Mouse (Mus musculus): Measurements from ENCODE around the gene Ttc17. TPM values are rescaled to one million over a fixed set of nuclear protein-coding genes. Genes with fewer than 3 reads are reported as not detected.

The Ttc17 gene
- polyA plus RNA-seq, 1 experiment from 2014 or later: 18.1 TPM

DNA sequence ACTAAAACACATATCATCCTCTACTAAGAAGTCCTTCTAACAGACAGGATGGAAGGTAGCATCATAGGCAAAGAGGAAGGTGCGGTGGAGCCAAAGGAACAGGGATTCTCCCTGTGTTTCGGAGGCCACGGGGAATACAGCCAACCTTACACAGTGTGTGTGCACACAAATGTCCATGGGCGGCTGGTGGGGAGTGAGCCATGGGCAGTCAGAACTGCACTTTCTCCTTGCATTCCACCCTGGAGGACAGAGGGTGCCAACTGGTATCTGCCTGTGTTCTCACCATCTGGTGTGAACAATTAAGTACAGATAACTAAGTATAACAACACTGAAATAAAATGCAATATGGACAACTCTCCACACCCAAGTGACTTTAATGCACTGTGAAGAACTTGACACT, 61.9 kb downstream of the Ttc17 start:
- Histone ChIP-seq H3K4me3 (ENCODE audit: low read depth, low read length) (no peak overlapping the region), H3K27me3 (ENCODE audit: insufficient read depth, low read length) (no peaks in the 10 kb centered on the region), H3K27ac (ENCODE audit: low read depth) (no peak overlapping the region), H3K4me1 (ENCODE audit: insufficient read depth) (no peaks in the 10 kb centered on the region), H3K9ac (no peak overlapping the region), H3K4me2 (no peak overlapping the region), H3K9me3 (ENCODE audit: low read depth, low read length) (no peaks in the 10 kb centered on the region), H3K36me3 (ENCODE audit: insufficient read depth) (peaks cover 27% of the 10 kb centered on the region)
- ATAC-seq (ENCODE audit: insufficient read depth) (no peak), DNase-seq (no peak)
- TF ChIP-seq CTCF (IDR thresholded peaks at IDR 0.05; ENCODE audit: low read depth): no peak
- 95% methylated on average over 4 of the region's 4 CpGs for WGBS

DNA sequence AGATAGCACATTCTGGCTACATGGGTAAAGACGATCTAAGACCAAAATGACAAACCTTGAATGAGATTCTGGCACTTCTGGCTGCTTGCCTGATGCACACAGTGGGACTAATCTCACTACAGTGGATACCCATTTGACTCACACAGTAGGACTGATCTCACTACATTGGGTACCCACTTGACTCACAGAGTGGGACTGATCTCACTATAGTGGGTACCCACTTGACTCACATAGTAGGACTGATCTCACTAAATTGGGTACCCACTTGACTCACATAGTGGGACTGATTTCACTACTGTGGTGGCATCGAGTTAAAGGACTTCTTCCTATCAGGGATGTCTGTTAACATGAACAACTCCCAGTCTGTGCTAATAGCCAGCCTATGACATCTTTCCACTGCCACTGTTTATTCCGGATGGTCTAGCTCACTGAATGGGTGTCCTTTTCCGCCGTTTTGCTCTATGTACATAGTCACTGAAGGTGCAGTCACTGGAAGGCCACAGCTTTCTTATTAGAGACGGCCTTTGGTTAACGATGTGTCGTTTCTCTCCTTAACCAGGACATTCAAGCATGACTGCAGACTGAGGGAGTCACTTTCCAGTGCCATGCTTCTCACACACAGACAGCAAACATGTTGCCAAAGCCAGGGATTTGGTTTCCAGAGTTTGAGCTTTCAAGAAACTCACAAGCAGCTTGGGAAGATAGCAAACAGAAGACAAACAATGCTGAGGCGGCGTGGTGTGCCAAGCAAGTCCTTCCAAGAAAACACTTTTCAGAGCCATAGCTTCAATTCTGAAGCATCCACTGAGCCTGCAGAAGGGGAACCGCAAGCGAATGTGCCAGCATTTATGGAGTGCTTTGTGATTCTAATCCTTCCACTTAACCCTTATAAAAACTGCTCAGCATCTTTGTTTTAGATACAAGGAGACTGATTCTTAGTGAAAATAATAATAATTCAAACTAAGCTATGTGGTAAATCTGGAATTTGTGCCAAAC, 62.9 kb downstream of the Ttc17 start:
- no peak for TF ChIP-seq CTCF (IDR thresholded peaks at IDR 0.05; ENCODE audit: low read depth)
- no peak overlapping the region for H3K27ac ChIP-seq (ENCODE audit: low read depth)
- H3K4me1 ChIP-seq (ENCODE audit: insufficient read depth): no peaks in the 10 kb centered on the region
- H3K27me3 ChIP-seq (ENCODE audit: insufficient read depth, low read length): no peaks in the 10 kb centered on the region
- ATAC-seq (ENCODE audit: insufficient read depth) (no peak), DNase-seq (no peak)
- H3K36me3 ChIP-seq (ENCODE audit: insufficient read depth): peaks cover 24% of the 10 kb centered on the region
- H3K4me2 ChIP-seq: no peak overlapping the region
- no peaks in the 10 kb centered on the region for H3K9me3 ChIP-seq (ENCODE audit: low read depth, low read length)
- WGBS: 83% methylated on average over 12 of the region's 12 CpGs
- no peak overlapping the region for H3K9ac ChIP-seq
- H3K4me3 ChIP-seq (ENCODE audit: low read depth, low read length): no peak overlapping the region

DNA sequence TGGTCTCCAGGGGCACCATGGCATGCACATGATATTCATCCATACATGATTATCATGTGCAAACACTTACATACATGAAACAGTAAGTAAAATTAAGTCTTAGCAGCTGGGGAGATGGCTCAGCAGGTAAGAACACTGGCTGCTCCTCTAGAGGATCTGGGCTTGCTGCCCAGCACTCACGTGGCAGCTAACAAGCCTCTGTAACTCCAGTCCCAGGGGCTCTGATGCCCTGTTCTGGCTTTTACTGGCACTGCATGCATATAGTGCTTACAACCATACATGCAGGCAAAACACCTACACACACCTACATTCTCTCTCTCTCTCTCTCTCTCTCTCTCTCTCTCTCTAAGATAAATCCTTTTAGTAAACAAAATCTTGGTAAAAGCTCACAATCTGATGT, 65.7 kb downstream of the Ttc17 start:
- peaks cover 30% of the 10 kb centered on the region for H3K36me3 ChIP-seq (ENCODE audit: insufficient read depth)
- TF ChIP-seq CTCF (IDR thresholded peaks at IDR 0.05; ENCODE audit: low read depth): no peak
- 81% methylated on average over 1 of the region's 1 CpGs for WGBS
- no peak overlapping the region for H3K4me2 ChIP-seq
- no peaks in the 10 kb centered on the region for H3K4me1 ChIP-seq (ENCODE audit: insufficient read depth)
- H3K27me3 ChIP-seq (ENCODE audit: insufficient read depth, low read length): no peaks in the 10 kb centered on the region
- H3K9me3 ChIP-seq (ENCODE audit: low read depth, low read length): no peaks in the 10 kb centered on the region
- H3K4me3 ChIP-seq (ENCODE audit: low read depth, low read length): no peak overlapping the region
- DNase-seq: no peak
- no peak overlapping the region for H3K27ac ChIP-seq (ENCODE audit: low read depth)
- no peak overlapping the region for H3K9ac ChIP-seq
- ATAC-seq (ENCODE audit: insufficient read depth): no peak

DNA sequence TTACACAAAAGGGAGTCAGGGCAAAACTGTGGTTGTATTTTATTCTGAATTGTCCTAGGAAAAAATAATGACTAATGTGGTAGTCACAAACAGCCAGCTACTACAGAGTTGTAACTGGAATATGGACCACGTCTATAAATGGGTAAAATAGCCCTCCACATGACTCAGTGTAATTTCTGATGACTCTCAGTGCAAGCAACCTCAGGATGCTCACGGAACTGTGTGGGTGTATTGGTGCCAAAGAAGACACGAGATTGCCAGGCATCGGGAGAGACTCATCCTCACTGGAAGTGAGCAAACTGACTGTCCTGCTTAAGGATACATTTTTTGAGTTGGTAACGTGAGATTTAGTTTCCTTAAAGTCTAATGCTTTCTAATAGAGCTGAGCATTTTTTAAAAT, 67.0 kb downstream of the Ttc17 start:
- Histone ChIP-seq H3K4me2 (no peak overlapping the region), H3K9me3 (ENCODE audit: low read depth, low read length) (no peaks in the 10 kb centered on the region), H3K27ac (ENCODE audit: low read depth) (no peak overlapping the region), H3K9ac (no peak overlapping the region), H3K36me3 (ENCODE audit: insufficient read depth) (peaks cover 38% of the 10 kb centered on the region), H3K27me3 (ENCODE audit: insufficient read depth, low read length) (no peaks in the 10 kb centered on the region), H3K4me3 (ENCODE audit: low read depth, low read length) (no peak overlapping the region), H3K4me1 (ENCODE audit: insufficient read depth) (no peaks in the 10 kb centered on the region)
- ATAC-seq (ENCODE audit: insufficient read depth) (no peak), DNase-seq (no peak)
- 89% methylated on average over 5 of the region's 5 CpGs for WGBS
- no peak for TF ChIP-seq CTCF (IDR thresholded peaks at IDR 0.05; ENCODE audit: low read depth)

DNA sequence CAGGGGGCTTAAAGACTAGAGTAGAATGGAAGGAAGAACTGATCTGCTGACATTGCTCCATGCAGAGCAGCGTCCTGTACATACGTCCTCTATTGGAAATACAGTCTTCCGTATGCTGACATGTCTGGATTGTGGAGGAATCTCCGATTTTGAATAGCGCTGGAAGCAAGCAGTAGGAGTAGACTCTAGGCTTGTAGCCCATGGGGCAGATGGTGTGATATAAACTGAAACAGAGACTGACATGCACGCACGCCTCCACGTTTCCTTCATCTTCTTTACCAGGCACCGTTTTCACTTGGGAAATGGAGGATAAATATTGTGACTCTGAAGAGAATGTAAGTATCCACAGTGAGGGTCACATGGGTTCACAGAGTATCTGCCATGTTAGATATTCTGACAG, 70.2 kb downstream of the Ttc17 start:
- DNase-seq (no peak), ATAC-seq (ENCODE audit: insufficient read depth) (no peak)
- Histone ChIP-seq H3K4me1 (ENCODE audit: insufficient read depth) (no peaks in the 10 kb centered on the region), H3K36me3 (ENCODE audit: insufficient read depth) (peaks cover 40% of the 10 kb centered on the region), H3K9ac (no peak overlapping the region), H3K4me2 (no peak overlapping the region), H3K27ac (ENCODE audit: low read depth) (no peak overlapping the region), H3K27me3 (ENCODE audit: insufficient read depth, low read length) (no peaks in the 10 kb centered on the region), H3K4me3 (ENCODE audit: low read depth, low read length) (no peak overlapping the region), H3K9me3 (ENCODE audit: low read depth, low read length) (no peaks in the 10 kb centered on the region)
- no peak for TF ChIP-seq CTCF (IDR thresholded peaks at IDR 0.05; ENCODE audit: low read depth)
- 94% methylated on average over 9 of the region's 9 CpGs for WGBS

DNA sequence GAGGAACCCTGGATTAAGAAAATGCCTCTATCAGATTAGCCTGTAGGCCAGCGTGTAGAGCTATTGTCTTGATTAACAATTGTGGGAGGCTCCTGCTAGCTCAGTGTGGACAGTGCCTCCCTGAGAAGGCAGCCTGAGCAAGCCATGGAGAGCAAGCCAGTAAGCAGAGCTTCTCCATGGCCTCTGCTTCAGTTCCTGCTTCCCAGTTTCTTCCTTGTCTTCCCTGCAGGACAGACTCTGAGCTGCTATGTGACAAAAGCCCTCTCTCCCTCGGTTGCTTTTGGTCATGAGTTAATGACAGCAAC, 71.8 kb downstream of the Ttc17 start:
- DNase-seq (no peak), ATAC-seq (ENCODE audit: insufficient read depth) (no peak)
- no peaks in the 10 kb centered on the region for H3K4me1 ChIP-seq (ENCODE audit: insufficient read depth)
- no peaks in the 10 kb centered on the region for H3K27me3 ChIP-seq (ENCODE audit: insufficient read depth, low read length)
- H3K9ac ChIP-seq: no peak overlapping the region
- peaks cover 44% of the 10 kb centered on the region for H3K36me3 ChIP-seq (ENCODE audit: insufficient read depth)
- TF ChIP-seq CTCF (IDR thresholded peaks at IDR 0.05; ENCODE audit: low read depth): no peak
- no peak overlapping the region for H3K27ac ChIP-seq (ENCODE audit: low read depth)
- H3K9me3 ChIP-seq (ENCODE audit: low read depth, low read length): no peaks in the 10 kb centered on the region
- 51% methylated on average over 2 of the region's 2 CpGs for WGBS
- H3K4me2 ChIP-seq: no peak overlapping the region
- H3K4me3 ChIP-seq (ENCODE audit: low read depth, low read length): no peak overlapping the region

DNA sequence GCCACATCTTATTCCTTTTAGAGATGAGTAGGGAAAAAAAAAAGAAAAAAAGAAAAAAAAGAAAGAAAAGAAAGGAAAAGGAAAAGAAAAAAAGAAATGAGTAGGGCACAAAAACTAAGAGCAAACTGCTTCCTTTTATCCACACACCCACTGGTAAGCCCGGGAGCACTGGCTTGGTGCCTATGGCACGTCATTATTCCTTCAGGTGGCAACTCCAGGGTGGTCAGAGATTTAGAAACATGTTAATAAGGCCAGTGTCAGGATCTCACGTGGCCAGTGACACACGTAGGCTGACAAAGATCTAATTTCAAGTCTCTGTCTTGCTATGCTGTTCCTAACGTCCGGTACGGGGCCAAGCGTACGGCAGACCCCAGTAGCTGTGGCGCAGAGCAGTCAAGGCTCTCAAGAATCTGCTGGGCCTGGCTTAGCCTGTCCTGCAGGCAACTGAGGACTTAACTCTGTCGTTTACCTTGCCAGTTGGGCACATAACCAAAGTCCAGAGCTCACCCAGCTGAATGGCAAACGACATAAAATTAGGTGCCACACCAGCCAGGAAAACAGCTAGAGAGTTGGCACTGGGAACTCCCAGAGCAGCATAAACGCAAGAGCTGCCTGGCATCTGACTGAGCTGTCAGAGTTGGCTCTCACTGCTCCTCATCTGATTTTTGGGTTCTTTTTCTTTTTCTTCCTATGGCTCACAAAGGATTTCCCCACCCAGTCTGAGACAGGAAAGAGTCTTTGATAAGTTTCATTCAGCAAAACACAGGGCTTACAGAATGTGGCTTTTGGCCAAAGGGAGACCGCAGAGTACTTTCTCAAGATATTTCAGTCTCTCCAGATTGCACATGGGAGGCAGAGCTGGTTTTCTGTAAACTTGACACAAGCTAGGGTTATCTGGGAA, 72.4 kb downstream of the Ttc17 start:
- WGBS: 78% methylated on average over 14 of the region's 14 CpGs
- no peak overlapping the region for H3K4me3 ChIP-seq (ENCODE audit: low read depth, low read length)
- H3K9me3 ChIP-seq (ENCODE audit: low read depth, low read length): no peaks in the 10 kb centered on the region
- ATAC-seq (ENCODE audit: insufficient read depth) (no peak), DNase-seq (peak; percentile 40)
- peak overlapping the region; percentile 6; the same call in 1 of the 2 replicates for H3K27ac ChIP-seq (ENCODE audit: low read depth)
- H3K36me3 ChIP-seq (ENCODE audit: insufficient read depth): peaks cover 50% of the 10 kb centered on the region
- no peak overlapping the region for H3K9ac ChIP-seq
- H3K4me1 ChIP-seq (ENCODE audit: insufficient read depth): no peaks in the 10 kb centered on the region
- no peak for TF ChIP-seq CTCF (IDR thresholded peaks at IDR 0.05; ENCODE audit: low read depth)
- no peak overlapping the region for H3K4me2 ChIP-seq
- no peaks in the 10 kb centered on the region for H3K27me3 ChIP-seq (ENCODE audit: insufficient read depth, low read length)

Data from lung, embryonic 14.5 days (tissue).